Mouse (Mus musculus): Measurements from ENCODE around the gene Atmin. TPM values are rescaled to one million over a fixed set of nuclear protein-coding genes. Genes with fewer than 3 reads are reported as not detected.

The Atmin gene
- total RNA-seq, 2 experiments from 2014 or later, result 37.0 to 42.9 TPM

- no peak for DNase-seq (ENCODE audit: extremely low spot score in 1 of 2, low spot score in 1 of 2)
These were observed 3.7 kb downstream of the Atmin start for GRCm38 (mm10) chr8:116946851-116947250.

- DNase-seq (ENCODE audit: extremely low spot score in 1 of 2, low spot score in 1 of 2), result no peak
These were observed 4.4 kb downstream of the Atmin start for GRCm38 (mm10) chr8:116947589-116947988.

DNA sequence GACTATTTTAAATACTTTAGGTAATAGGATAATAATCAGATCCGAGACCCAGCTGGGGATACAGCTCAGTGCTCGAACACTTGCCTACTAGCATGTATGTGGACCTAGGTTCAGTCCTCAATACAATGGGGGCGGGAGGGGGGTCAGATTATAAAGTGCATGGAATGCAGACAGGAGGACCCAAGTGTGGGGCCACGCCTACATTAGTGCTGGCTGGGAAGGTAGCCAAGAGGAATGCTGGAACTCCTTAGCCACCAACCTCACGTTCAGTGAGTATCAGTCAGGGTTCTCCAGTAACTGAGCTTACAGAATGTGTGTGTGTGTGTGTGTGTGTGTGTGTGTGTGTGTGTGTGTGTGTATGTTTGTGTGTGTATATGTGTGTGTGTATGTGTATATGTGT, 8.2 kb downstream of the Atmin start:
- no peak for DNase-seq (ENCODE audit: extremely low spot score in 1 of 2, low spot score in 1 of 2)

- DNase-seq (ENCODE audit: extremely low spot score in 1 of 2, low spot score in 1 of 2), result no peak
These were observed 8.6 kb downstream of the Atmin start for GRCm38 (mm10) chr8:116951778-116952177.

- DNase-seq (ENCODE audit: extremely low spot score in 1 of 2, low spot score in 1 of 2), result no peak
These were observed 9.2 kb downstream of the Atmin start for GRCm38 (mm10) chr8:116952428-116952827.

GRCm38 (mm10) chr8:116954415-116954814, 11.2 kb downstream of the Atmin start:
- DNase-seq (ENCODE audit: extremely low spot score in 1 of 2, low spot score in 1 of 2), result peak; percentile 23 to 65

DNA sequence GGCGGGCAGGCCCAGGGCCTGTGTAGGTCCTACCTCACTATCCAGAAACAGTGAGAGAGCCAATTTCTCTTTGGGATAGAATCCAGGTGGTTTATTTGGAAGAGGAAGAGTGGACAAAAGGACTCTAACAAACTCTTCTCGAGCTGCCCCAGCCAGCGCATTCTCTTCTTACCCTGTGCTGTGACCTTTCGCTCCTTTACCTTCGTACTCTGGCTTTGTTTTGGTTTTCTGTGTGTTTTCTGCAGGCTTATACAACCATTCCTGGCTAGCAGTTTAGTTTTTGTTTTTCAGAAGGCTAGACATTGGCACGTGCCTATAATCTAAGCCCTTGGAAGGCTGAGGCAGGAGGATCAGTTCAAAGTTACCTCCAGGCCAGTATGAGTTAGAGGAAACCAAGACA, 26.3 kb downstream of the Atmin start:
- DNase-seq (ENCODE audit: extremely low spot score in 1 of 2, low spot score in 1 of 2), result no peak

DNA sequence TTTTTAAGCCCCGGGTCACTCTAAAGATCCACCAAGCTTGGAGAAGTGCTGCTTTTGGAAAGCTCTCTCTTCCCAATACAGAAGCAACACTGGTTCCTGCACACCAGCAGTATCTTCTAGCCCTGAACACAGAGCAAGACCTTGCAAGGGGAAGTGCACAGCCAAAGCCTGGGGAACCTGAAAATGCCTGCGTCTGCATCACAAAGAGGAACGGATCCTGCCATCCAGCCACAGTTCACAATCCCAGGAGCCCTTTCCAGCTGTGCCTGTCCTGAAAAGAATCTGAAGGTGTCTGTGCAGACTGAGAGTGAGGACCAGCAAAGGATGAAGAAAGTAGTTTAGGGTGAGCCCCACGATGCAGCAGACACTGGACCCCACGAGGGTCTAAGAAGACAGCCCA, 31.9 kb downstream of the Atmin start:
- no peak for DNase-seq (ENCODE audit: extremely low spot score in 1 of 2, low spot score in 1 of 2)

- no peak for DNase-seq (ENCODE audit: extremely low spot score in 1 of 2, low spot score in 1 of 2)
These were observed 32.4 kb downstream of the Atmin start for GRCm38 (mm10) chr8:116975606-116976005.

DNA sequence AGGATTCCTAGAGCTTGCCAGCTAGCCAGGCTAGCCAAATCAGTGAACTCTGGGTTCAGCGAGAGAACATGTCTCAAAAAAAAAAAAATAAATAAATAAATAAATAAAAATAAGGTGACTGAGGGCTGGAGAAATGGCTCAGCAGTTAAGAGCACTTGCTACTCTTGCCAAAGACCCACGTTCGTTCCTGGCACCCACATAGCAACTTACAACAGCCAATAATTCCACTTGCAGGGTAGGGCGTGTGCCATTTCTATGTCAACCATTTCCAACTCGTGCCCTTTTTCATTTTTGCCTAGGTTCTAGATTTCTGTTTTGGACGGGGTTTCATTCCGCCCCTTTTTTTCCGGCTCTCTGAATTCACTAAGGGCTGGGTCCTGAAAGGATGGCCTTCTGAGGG, 34.9 kb downstream of the Atmin start:
- DNase-seq (ENCODE audit: extremely low spot score in 1 of 2, low spot score in 1 of 2), result no peak

GRCm38 (mm10) chr8:116978631-116979256, 35.6 kb downstream of the Atmin start, which contains the start of gene 1700030J22Rik:
Gene 1700030J22Rik (minus strand): TSS chr8:116978959.
- DNase-seq (ENCODE audit: extremely low spot score in 1 of 2, low spot score in 1 of 2), result peak; percentile 86 to 94

- DNase-seq (ENCODE audit: extremely low spot score in 1 of 2, low spot score in 1 of 2), result peak; percentile 18 to 66
These were observed 36.9 kb downstream of the Atmin start for GRCm38 (mm10) chr8:116980117-116980516.

DNA sequence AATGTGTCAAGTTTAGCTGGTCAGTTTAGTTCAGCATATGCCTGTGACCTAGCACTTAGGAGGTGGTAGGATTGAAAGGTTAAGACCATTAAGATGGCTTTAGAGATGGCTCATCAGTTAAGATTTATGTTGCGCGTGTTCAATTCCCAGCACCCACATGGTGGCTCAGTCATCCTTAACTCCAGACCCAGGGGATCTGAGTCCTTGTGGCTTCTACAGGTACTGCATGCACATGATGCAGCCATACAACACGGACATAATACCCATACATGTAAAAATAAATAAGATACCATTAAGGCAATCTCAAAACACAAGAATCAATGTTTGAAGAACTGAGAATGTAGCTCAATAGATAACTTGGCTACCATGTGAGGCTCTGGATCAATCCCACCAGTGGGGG, 46.6 kb downstream of the Atmin start:
- DNase-seq (ENCODE audit: extremely low spot score in 1 of 2, low spot score in 1 of 2), result no peak

GRCm38 (mm10) chr8:116991241-116991640, 48.0 kb downstream of the Atmin start:
- DNase-seq (ENCODE audit: extremely low spot score in 1 of 2, low spot score in 1 of 2), result no peak

GRCm38 (mm10) chr8:116992176-116992971, 49.2 kb downstream of the Atmin start:
- peak in 1 of 2 experiments; percentile 8 for DNase-seq (ENCODE audit: extremely low spot score in 1 of 2, low spot score in 1 of 2)

- DNase-seq (ENCODE audit: extremely low spot score in 1 of 2, low spot score in 1 of 2), result peak; percentile 88 to 95
These were observed 50.1 kb downstream of the Atmin start, which contains the start of gene Gcsh for GRCm38 (mm10) chr8:116993095-116993867. Gene Gcsh (minus strand): TSS chr8:116993537.

DNA sequence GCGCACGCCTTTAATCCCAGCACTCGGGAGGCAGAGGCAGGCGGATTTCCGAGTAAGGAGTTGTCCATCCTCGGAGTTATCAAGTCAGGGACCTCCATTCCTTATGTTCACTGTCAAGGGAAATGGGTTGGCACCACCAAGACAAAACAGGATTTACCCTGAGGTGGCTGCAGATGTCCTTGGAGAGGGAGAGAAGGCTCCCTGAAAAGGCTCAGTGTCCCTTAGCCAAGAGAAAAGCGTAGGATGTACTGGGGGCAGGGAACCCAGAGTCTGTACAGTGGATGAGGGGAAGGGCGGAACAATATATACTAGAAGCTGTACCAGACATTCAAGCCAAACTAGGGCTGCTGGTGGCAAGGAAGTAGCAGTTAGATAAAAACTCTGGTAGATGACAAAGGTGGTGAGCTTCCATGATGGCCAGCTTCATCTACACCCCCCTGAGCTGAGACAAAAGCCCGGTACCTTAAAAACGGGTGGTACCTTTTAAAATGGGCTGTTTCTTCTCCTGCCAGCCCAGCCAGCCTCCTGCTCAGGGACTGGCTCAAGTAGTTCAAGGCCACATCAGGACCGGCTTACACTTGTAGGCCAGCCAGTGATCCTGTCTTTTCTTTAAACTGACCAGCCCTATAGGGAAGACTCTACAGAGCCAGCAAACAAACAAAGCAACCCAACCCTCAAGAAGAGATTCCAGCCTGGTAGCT, 51.0 kb downstream of the Atmin start:
- no peak for DNase-seq (ENCODE audit: extremely low spot score in 1 of 2, low spot score in 1 of 2)

Data from layer of hippocampus, postnatal 25 days (tissue).